Mouse (Mus musculus): ENCODE data around the gene Gm47995.

The Gm47995 gene

DNA sequence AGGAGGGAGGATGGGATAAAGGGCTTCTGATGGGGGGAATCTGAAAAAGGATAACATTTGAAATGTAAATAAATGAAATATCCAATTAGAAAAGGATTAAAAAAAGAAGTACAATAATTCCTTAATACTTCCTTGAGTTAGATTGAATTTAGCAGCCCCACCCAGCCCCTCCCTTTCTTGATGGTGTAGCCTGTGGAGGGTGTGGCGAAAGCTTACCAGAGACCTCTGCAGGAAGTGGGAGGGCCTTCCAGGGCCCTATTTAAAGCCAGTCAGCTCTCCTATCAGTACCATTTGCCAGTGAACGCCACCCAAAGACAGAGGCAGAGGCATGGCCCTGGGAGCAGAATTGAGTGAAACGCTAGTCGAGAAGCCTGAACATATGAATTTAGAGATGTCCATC lies at the start of gene Gm47995:
Gene Gm47995 (plus strand): TSS at position 329 of the 400 bp plus-strand sequence.
- 100% methylated on average over 1 of the region's 4 CpGs for WGBS

- WGBS = 96% methylated on average over 7 of the region's 7 CpGs
Observed at GRCm38 (mm10) chr1:151150211-151150610, 48.0 kb upstream of the Gm47995 start.

- 84% methylated on average over 2 of the region's 2 CpGs for WGBS
Observed at GRCm38 (mm10) chr1:151151089-151151488, 47.2 kb upstream of the Gm47995 start.

DNA sequence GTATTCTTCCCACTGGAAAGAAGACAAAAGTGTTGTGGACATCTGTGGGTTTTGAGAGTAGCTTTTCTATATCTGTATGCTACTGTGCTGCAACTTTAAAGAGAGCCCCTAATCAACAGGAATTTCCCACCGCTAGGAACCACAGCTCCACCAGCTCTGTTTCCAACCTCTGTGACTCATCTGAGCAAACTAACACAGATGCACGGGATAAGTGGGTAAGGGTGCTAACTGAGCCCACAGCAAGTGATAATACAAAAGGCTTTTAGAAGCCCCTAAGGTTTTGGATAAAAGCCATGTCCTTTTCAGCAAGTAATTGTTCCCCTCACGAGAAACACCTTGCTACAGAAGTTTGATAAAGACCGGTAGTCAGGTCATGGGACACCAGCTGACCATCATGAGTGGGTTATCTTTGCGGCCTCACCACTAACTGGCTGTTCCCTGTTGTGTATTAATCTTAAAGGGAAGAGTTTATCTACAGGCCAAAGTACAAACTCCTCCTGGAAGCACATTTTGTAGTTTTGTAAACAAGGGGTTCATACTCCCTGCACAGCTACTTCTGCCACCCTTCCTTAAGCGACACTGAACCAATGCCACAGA lies 45.1 kb upstream of the Gm47995 start:
- WGBS = 80% methylated on average over 6 of the region's 6 CpGs

DNA sequence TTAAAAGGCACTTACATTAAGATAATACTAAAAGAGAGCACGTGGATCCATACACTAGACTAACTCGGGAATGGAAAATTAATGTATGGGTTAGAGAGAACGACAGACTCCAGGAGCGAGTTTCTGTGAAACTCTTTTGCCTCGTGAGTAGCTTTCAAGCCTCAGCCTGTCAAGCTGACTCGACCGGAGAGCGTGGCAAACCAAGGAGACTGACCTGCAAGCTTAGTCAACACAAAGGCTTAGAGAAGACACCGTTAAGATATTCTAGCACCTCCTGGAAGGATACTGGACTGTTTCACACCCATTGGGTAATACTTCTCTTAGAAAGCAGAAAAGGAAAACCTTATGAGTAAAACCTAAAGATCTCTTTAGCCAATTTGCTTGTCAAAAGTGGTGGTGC lies 44.1 kb upstream of the Gm47995 start:
- WGBS = 94% methylated on average over 9 of the region's 9 CpGs

GRCm38 (mm10) chr1:151156129-151156528 lies 42.1 kb upstream of the Gm47995 start:
- WGBS = 97% methylated on average over 3 of the region's 3 CpGs

DNA sequence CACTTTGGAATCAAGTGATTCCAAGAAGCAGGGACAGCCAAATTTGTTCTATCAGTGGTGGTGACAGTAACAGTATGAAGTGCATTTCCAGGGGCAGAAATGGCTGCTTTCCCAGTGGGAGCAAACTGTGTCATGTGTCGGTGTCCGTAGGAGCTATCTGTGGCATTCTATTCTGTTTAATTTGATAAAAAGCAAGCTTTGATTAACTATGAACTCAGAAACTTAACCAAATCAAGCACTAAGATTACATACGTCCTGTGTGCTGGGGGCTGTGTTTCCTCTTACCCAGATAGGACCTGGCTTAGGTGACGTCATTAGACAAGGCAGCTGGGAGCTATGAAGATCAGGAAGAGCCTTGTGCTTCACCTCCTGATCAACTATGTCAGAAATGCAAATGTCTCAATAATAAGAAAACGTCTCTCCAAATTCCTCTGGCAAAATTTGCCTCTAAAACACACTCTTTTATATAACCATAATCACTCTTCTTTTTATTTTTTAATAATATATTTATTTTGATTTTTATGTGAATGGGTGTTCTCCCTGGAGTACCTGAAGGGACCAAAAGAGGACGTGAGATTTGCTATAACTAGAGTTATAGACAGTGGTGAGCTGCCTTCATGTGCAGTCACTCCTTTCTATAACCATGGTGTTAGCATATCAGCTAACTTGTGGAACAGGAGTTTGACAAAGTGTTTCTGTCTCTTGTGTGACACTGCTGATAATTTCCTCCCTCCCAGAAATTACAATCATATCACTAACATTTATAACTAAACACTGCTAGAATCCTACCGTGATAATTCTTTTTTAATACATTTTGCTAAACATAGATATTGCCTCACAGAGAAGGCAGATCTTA lies 41.2 kb upstream of the Gm47995 start:
- WGBS = 82% methylated on average over 7 of the region's 7 CpGs

GRCm38 (mm10) chr1:151157963-151158856 lies 40.0 kb upstream of the Gm47995 start:
- WGBS = 56% methylated on average over 9 of the region's 9 CpGs

DNA sequence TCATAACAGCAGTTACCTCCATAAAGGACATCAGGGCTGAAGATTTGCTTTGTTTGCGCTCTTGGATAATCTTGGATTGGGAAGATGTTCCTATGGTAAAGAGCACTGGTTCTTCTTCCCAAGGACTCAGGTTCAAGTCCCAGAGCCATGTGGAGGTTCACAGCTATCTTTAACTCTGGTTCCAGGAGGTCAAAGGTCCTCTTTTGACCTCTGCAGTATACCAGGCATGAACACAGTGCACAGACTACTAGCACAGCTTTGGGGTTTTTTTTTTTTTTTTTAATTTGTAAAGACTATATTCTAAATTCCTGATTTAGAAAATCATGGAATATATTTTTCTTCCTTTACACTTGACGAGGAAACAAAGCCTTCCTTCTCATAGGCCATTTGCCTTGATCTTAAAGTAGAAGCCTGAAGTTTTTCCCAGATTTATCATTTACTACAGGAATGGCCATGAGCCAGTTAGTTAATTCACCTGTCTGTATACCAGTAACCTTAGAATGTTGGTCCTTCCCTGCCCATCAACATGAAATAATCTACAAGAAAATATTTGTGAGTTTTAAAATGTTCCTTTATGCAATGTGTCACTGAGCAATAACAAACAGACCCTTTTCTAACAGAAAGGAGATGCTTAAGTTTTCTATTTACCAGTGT lies 39.3 kb upstream of the Gm47995 start:
- 90% methylated on average over 2 of the region's 2 CpGs for WGBS

DNA sequence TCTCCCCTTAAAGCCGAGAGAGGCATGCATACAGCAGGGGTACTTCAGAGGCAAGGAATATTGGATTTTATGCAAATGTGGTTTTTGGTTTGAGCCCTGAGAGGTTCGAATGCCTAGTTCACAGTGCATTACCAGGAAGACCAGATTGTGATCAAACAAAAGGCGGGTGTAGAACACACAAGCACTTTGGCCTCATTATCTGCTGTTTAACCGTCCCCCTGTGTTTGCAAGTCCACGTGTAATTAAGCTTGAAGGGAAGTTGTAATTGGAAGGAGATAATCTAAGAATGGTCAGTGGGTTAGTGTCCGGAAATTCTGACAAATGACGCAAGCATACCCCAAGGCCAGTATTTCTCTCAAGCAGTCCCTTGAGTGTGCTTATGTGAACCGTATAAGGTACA lies 32.2 kb upstream of the Gm47995 start:
- WGBS = 87% methylated on average over 8 of the region's 8 CpGs

DNA sequence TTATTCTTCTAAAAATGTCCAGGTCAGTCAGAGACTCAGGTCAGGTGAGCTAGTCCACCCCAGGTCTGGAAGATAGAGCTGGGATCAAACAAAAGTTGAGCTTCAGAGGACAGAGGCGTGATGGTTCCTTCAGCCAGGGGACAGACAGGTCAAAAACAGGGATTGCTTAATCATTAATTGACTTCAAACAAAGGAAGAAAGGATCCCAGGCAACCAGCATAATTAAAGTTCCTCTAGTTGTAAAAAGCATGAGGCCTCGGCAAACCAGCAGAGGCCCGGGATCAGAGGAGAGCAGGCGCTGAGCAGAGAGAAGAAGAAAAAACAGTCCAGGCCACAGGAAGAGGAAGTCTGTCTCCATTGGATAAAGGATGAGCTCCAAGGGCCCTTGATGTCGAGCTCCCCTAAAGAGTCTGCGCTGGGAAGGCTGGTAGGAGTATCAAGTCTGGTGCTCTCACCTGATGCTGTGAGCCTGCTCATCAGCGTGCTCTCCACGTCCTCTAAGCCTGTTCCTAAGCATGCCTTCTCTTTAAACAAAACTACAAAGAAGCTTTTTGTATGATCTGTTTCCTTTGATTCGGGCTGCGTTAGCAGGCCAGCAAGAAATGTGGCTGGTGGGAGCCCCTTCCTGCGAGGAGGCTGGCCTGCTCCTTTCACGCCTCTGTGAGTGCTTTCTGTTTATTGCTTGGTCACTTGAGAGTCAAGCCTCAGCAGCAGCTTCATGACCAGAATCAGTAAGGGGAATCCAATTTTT lies 30.8 kb upstream of the Gm47995 start:
- WGBS = 57% methylated on average over 12 of the region's 12 CpGs

DNA sequence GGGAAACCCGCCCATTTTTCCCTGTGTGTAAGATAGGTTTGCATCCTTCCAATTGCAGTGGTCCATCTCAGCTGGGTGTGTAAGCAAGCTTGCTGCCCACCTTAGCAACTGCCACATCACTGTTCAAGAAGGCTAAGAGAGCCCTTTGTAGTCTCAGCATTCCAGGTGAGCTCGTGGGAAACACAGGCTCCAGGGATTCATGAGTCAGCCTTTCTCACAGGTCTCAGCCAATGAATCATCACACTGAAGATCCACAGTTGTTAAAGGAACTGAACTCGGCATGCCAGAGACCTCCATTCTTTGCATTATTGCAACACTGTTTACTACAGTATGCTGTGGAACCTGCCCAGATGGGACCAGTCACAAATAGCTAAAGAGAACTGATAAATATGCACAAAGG lies 29.6 kb upstream of the Gm47995 start:
- WGBS = 65% methylated on average over 3 of the region's 3 CpGs

GRCm38 (mm10) chr1:151171572-151172461 lies 26.4 kb upstream of the Gm47995 start:
- WGBS = 68% methylated on average over 2 of the region's 2 CpGs

GRCm38 (mm10) chr1:151177030-151177936 lies 21.0 kb upstream of the Gm47995 start:
- 32% methylated on average over 10 of the region's 10 CpGs for WGBS

- WGBS = 49% methylated on average over 4 of the region's 4 CpGs
Observed at GRCm38 (mm10) chr1:151177937-151178271, 20.3 kb upstream of the Gm47995 start.

DNA sequence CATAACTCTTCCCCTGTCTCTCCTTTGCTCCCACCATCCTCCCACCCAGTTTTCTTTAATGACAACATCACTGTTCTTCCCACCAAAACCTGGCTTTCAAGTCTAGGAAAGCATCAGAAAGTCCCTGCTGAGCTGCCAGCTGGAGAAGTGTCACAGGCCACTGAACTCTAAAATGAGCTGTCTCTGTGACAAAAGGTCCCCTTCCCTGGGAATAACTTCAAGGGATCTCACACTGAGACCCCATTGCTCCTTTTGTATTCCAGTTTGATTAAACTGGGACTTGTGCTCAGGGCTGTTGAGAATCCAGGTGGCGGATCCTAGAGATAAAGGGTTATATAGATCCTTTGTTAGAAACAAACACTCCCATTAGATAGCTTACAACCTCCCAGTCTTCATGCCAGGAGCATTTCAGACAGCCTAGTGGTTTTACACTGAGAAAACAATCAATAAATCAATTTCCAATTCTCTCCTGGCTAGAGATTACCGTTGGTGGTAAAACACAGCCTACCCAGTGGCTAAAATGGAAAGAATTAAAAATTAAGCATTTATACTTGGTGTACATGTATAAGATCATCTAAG lies 19.7 kb upstream of the Gm47995 start:
- 87% methylated on average over 2 of the region's 2 CpGs for WGBS

DNA sequence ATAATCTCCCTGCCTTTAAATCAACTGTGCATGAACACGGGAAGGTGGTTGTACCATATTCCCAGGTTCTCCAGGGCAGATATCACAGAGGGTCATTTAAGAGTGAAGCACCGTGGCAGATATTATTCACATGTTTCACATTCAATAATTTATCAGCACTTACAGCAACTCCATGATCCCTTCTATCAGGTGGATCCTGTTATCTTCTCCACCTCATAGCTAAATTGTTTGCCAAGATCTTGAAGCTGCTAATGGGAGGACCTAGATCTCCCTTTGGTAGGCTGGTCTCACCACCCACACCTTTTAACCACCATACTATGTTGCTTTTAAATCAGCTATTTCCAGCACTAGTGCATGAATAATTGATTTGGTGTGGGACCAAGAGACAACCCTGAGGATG lies 18.1 kb upstream of the Gm47995 start:
- WGBS = 94% methylated on average over 2 of the region's 2 CpGs

DNA sequence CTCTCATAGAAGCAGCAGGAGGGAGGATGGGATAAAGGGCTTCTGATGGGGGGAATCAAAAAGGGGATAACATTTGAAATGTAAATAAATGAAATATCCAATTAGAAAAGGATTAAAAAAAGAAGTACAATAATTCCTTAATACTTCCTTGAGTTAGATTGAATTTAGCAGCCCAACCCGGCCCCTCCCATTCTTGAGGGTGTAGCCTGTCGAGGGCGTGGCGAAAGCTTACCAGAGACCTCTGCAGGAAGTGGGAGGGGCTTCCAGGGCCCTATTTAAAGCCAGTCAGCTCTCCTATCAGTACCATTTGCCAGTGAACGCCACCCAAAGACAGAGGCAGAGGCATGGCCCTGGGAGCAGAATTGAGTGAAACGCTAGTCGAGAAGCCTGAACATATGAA lies 16.0 kb upstream of the Gm47995 start, which contains the start of gene Gm47985:
Gene Gm47985 (plus strand): TSS at position 272 of the 400 bp plus-strand sequence.
- no CpG with 5 or more reads among the region's 7 CpGs for WGBS

GRCm38 (mm10) chr1:151186186-151186585 lies 12.1 kb upstream of the Gm47995 start:
- 89% methylated on average over 3 of the region's 3 CpGs for WGBS
